Mouse (Mus musculus) testis, adult 2 months (tissue): Measurements from ENCODE around the gene Nudc.

Experiments
- CTCF ChIP-seq: fragments of 200-500 bp; IDR thresholded peaks from 2 replicates; pipeline ENCODE4 v1.5.1; 2012; ENCODE audit warnings: low read depth, mild to moderate bottlenecking, inconsistent platforms, low read length, moderate library complexity; ENCODE audit not compliant: control insufficient read depth, insufficient read depth, insufficient replicate concordance
- POLR2A ChIP-seq: fragments of 200-500 bp; IDR thresholded peaks from 2 replicates; pipeline ENCODE4 v1.6.1; 2012; ENCODE audit warnings: low read depth, mild to moderate bottlenecking, inconsistent platforms, low read length, moderate library complexity; ENCODE audit not compliant: control insufficient read depth

DNA sequence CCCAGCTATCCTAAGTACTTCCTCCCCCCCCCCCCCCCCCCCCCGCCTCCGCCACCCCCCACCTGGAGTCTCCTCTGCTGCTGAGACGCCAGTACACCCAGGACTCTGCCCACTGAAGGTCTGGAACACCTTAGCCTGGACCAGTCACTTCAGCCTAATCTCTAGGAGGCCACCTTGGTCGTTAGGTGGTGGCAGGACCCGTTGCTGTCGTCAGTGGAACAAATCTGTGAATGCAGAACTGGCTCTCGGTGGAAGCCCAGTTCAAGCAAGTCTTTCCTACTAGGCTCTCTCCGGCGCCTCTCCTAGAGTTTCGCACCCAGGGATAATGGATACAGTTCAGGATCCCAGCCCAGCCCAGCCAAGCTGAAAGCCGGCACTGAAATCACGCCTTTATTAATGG lies 51.9 kb downstream of the Nudc start:
- TF ChIP-seq CTCF (no peak), POLR2A (no peak)
